Mouse (Mus musculus): ENCODE results near the gene Cnn2. TPM values are rescaled to one million over a fixed set of nuclear protein-coding genes. Genes with fewer than 3 reads are reported as not detected.

Gene Cnn2
- polyA plus RNA-seq, 1 experiment from 2014 or later = 401 TPM

Other genes with a start within 250 kb of the Cnn2 start
- 46.2 and 47.8 TPM in 2 replicates for gene Polrmt, start 242.0 kb upstream of the Cnn2 start, polyA plus RNA-seq (2015; fragmentation: Nextera tagmentation; extraction: Ambion mirVana)
- gene Fgf22, start 233.5 kb upstream of the Cnn2 start, polyA plus RNA-seq (2015; fragmentation: Nextera tagmentation; extraction: Ambion mirVana) = 0.11 and 0.29 TPM in 2 replicates
- 47.9 and 61.4 TPM in 2 replicates for gene Rnf126, start 221.6 kb upstream of the Cnn2 start, polyA plus RNA-seq (2015; fragmentation: Nextera tagmentation; extraction: Ambion mirVana)
- 21.7 and 22.7 TPM in 2 replicates for gene Fstl3, start 211.3 kb upstream of the Cnn2 start, polyA plus RNA-seq (2015; fragmentation: Nextera tagmentation; extraction: Ambion mirVana)
- 0.57 and 2.1 TPM in 2 replicates for gene Prss57, start 197.6 kb upstream of the Cnn2 start, polyA plus RNA-seq (2015; fragmentation: Nextera tagmentation; extraction: Ambion mirVana)
- 52.7 and 54.1 TPM in 2 replicates for gene Palm, start 195.0 kb upstream of the Cnn2 start, polyA plus RNA-seq (2015; fragmentation: Nextera tagmentation; extraction: Ambion mirVana)
- 10.6 and 13.5 TPM in 2 replicates for gene Misp, start 167.6 kb upstream of the Cnn2 start, polyA plus RNA-seq (2015; fragmentation: Nextera tagmentation; extraction: Ambion mirVana)
- 344 and 371 TPM in 2 replicates for gene Ptbp1, start 134.2 kb upstream of the Cnn2 start, polyA plus RNA-seq (2015; fragmentation: Nextera tagmentation; extraction: Ambion mirVana)
- 3.0 and 4.0 TPM in 2 replicates for gene Prtn3, start 114.1 kb upstream of the Cnn2 start, polyA plus RNA-seq (2015; fragmentation: Nextera tagmentation; extraction: Ambion mirVana)
- gene Plppr3, start 114.0 kb upstream of the Cnn2 start, polyA plus RNA-seq (2015; fragmentation: Nextera tagmentation; extraction: Ambion mirVana) = 22.6 and 26.4 TPM in 2 replicates
- 0.26 and 1.2 TPM in 2 replicates for gene Elane, start 102.3 kb upstream of the Cnn2 start, polyA plus RNA-seq (2015; fragmentation: Nextera tagmentation; extraction: Ambion mirVana)
- gene Cfd, start 97.7 kb upstream of the Cnn2 start, polyA plus RNA-seq (2015; fragmentation: Nextera tagmentation; extraction: Ambion mirVana) = not detected in 2 replicates
- 48.3 and 51.2 TPM in 2 replicates for gene Med16, start 79.7 kb upstream of the Cnn2 start, polyA plus RNA-seq (2015; fragmentation: Nextera tagmentation; extraction: Ambion mirVana)
- gene Gm26602, start 77.7 kb upstream of the Cnn2 start, polyA plus RNA-seq (2015; fragmentation: Nextera tagmentation; extraction: Ambion mirVana) = 12.8 TPM in 1 of 2 replicates, not detected in the other
- 1.0 and 1.1 TPM in 2 replicates for gene Kiss1r, start 71.6 kb upstream of the Cnn2 start, polyA plus RNA-seq (2015; fragmentation: Nextera tagmentation; extraction: Ambion mirVana)
- 151 and 155 TPM in 2 replicates for gene R3hdm4, start 67.4 kb upstream of the Cnn2 start, polyA plus RNA-seq (2015; fragmentation: Nextera tagmentation; extraction: Ambion mirVana)
- 4.1 and 4.8 TPM in 2 replicates for gene Arid3a, start 61.5 kb upstream of the Cnn2 start, polyA plus RNA-seq (2015; fragmentation: Nextera tagmentation; extraction: Ambion mirVana)
- gene Wdr18, start 28.4 kb upstream of the Cnn2 start, polyA plus RNA-seq (2015; fragmentation: Nextera tagmentation; extraction: Ambion mirVana) = 76.7 and 83.0 TPM in 2 replicates
- 0.25 and 0.75 TPM in 2 replicates for gene Grin3b, start 17.9 kb upstream of the Cnn2 start, polyA plus RNA-seq (2015; fragmentation: Nextera tagmentation; extraction: Ambion mirVana)
- gene Tmem259, start 4.3 kb upstream of the Cnn2 start, polyA plus RNA-seq (2015; fragmentation: Nextera tagmentation; extraction: Ambion mirVana) = 7.3 and 9.0 TPM in 2 replicates
- 4.9 and 5.6 TPM in 2 replicates for gene Abca7, start 7.9 kb downstream of the Cnn2 start, polyA plus RNA-seq (2015; fragmentation: Nextera tagmentation; extraction: Ambion mirVana)
- 18.1 and 21.8 TPM in 2 replicates for gene Arhgap45, start 28.1 kb downstream of the Cnn2 start, polyA plus RNA-seq (2015; fragmentation: Nextera tagmentation; extraction: Ambion mirVana)
- 194 and 210 TPM in 2 replicates for gene Polr2e, start 51.2 kb downstream of the Cnn2 start, polyA plus RNA-seq (2015; fragmentation: Nextera tagmentation; extraction: Ambion mirVana)
- gene Gpx4, start 58.6 kb downstream of the Cnn2 start, polyA plus RNA-seq (2015; fragmentation: Nextera tagmentation; extraction: Ambion mirVana) = 554 and 585 TPM in 2 replicates
- 18.7 and 19.1 TPM in 2 replicates for gene Sbno2, start 117.0 kb downstream of the Cnn2 start, polyA plus RNA-seq (2015; fragmentation: Nextera tagmentation; extraction: Ambion mirVana)
- 18.6 and 23.3 TPM in 2 replicates for gene Stk11, start 127.2 kb downstream of the Cnn2 start, polyA plus RNA-seq (2015; fragmentation: Nextera tagmentation; extraction: Ambion mirVana)
- gene Atp5d, start 150.0 kb downstream of the Cnn2 start, polyA plus RNA-seq (2015; fragmentation: Nextera tagmentation; extraction: Ambion mirVana) = 534 and 552 TPM in 2 replicates
- gene Cbarp, start 152.3 kb downstream of the Cnn2 start, polyA plus RNA-seq (2015; fragmentation: Nextera tagmentation; extraction: Ambion mirVana) = 3.9 and 5.6 TPM in 2 replicates
- gene Midn, start 159.7 kb downstream of the Cnn2 start, polyA plus RNA-seq (2015; fragmentation: Nextera tagmentation; extraction: Ambion mirVana) = 11.8 and 12.9 TPM in 2 replicates
- gene Cirbp, start 177.4 kb downstream of the Cnn2 start, polyA plus RNA-seq (2015; fragmentation: Nextera tagmentation; extraction: Ambion mirVana) = 73.4 and 83.4 TPM in 2 replicates
- gene 1600002K03Rik, start 184.4 kb downstream of the Cnn2 start, polyA plus RNA-seq (2015; fragmentation: Nextera tagmentation; extraction: Ambion mirVana) = 12.2 and 13.6 TPM in 2 replicates
- gene Efna2, start 190.9 kb downstream of the Cnn2 start, polyA plus RNA-seq (2015; fragmentation: Nextera tagmentation; extraction: Ambion mirVana) = 11.0 and 12.1 TPM in 2 replicates
- gene Mum1, start 237.8 kb downstream of the Cnn2 start, polyA plus RNA-seq (2015; fragmentation: Nextera tagmentation; extraction: Ambion mirVana) = 66.4 and 68.7 TPM in 2 replicates